Mouse (Mus musculus) intestine, embryonic 16.5 days (tissue): ENCODE results near the gene Gm10203. TPM values are rescaled to one million over a fixed set of nuclear protein-coding genes. Genes with fewer than 3 reads are reported as not detected.
"Not testable (repeated sequence)": the region's sequence is repeated elsewhere in the genome, so short reads cannot be mapped to it uniquely, and the experiment has no call there.

ENCODE experiments used
- ATAC-seq: fragments of 200-750 bp; cut with Nextera tagmentation; 2 replicates; pipeline ENCODE4 v1.8.0; 2017; ENCODE audit warnings: moderate TSS enrichment, moderate library complexity
- H3K27ac ChIP-seq: fragments of 300-500 bp; sonication (generic); 2 replicates; pipeline ENCODE4 v1.5.1; 2014; ENCODE audit warnings: mild to moderate bottlenecking, low read length
- H3K27me3 ChIP-seq: fragments of 300-500 bp; sonication (generic); replicated peaks from 2 replicates; pipeline ENCODE4 v1.6.1; 2014; ENCODE audit warnings: low read length, control low read depth, mixed read lengths; ENCODE audit not compliant: control insufficient read depth, insufficient read depth
- H3K36me3 ChIP-seq: fragments of 300-500 bp; sonication (generic); 2 replicates; pipeline ENCODE4 v1.6.1; 2014; ENCODE audit warnings: low read length, control low read depth; ENCODE audit not compliant: control insufficient read depth, insufficient read depth
- H3K4me1 ChIP-seq: fragments of 300-500 bp; sonication (generic); 2 replicates; pipeline ENCODE4 v1.6.1; 2014; ENCODE audit warnings: low read length, control low read depth, mixed read lengths; ENCODE audit not compliant: control insufficient read depth, insufficient read depth
- H3K4me2 ChIP-seq: fragments of 300-500 bp; sonication (generic); 2 replicates; pipeline ENCODE4 v1.6.1; 2014; ENCODE audit warnings: low read depth, low read length, control low read depth
- H3K4me3 ChIP-seq: fragments of 300-500 bp; sonication (generic); 2 replicates; pipeline ENCODE4 v1.5.1; 2014; ENCODE audit warnings: mild to moderate bottlenecking, low read length
- H3K9ac ChIP-seq: fragments of 300-500 bp; sonication (generic); 2 replicates; pipeline ENCODE4 v1.6.1; 2014; ENCODE audit warnings: low read depth, low read length
- H3K9me3 ChIP-seq: fragments of 300-500 bp; sonication (generic); 2 replicates; pipeline ENCODE4 v1.6.1; 2016; ENCODE audit warnings: low read length, control low read depth; ENCODE audit not compliant: control insufficient read depth
- WGBS: fragments of 180-500 bp; shearing (Covaris S2); extraction: QIAGEN DNeasy Blood & Tissue Kit; methylation state at CpG from one replicate; pipeline ENCODE4 v1.1.7; 2014; 5-methylcytosine and 5-hydroxymethylcytosine counted together
- polyA plus RNA-seq: library from polyadenylated mRNA; unstranded; fragments of >200 nt; fragmentation: Nextera tagmentation; extraction: Ambion mirVana; gene quantifications from 2 replicates; pipeline ENCODE4 v1.2.1, GENCODE M21; 2015

Gene Gm10203
- polyA plus RNA-seq, 1 experiment from 2014 or later: not detected

- peaks cover 11% of the 10 kb centered on the region for H3K36me3 ChIP-seq
- H3K27me3 ChIP-seq: no peaks in the 10 kb centered on the region
- no peak overlapping the region for H3K9ac ChIP-seq
- peaks cover 6% of the 10 kb centered on the region for H3K4me1 ChIP-seq
- H3K27ac ChIP-seq: no peak overlapping the region
- H3K9me3 ChIP-seq: no peaks in the 10 kb centered on the region
- no peak overlapping the region for H3K4me2 ChIP-seq
- H3K4me3 ChIP-seq: no peak overlapping the region
- WGBS: 95% methylated on average over 1 of the region's 1 CpGs
- ATAC-seq: no peak
Measured at GRCm38 (mm10) chr6:149145143-149145542, 15.2 kb downstream of the Gm10203 start.

GRCm38 (mm10) chr6:149148436-149149229, 18.7 kb downstream of the Gm10203 start:
- no peaks in the 10 kb centered on the region for H3K27me3 ChIP-seq
- WGBS: 52% methylated on average over 7 of the region's 7 CpGs
- no peak overlapping the region for H3K4me3 ChIP-seq
- no peak overlapping the region for H3K4me2 ChIP-seq
- no peaks in the 10 kb centered on the region for H3K9me3 ChIP-seq
- ATAC-seq: peak; percentile 98
- H3K4me1 ChIP-seq: peaks cover under 1% of the 10 kb centered on the region; the same call in 1 of the 2 replicates
- H3K9ac ChIP-seq: no peak overlapping the region
- H3K27ac ChIP-seq: peak overlapping the region; percentile 75; the same call in 1 of the 2 replicates
- peaks cover 15% of the 10 kb centered on the region for H3K36me3 ChIP-seq

GRCm38 (mm10) chr6:149152119-149152518, 22.1 kb downstream of the Gm10203 start:
- 86% methylated on average over 2 of the region's 2 CpGs for WGBS
- Histone ChIP-seq H3K4me1 (peaks cover 14% of the 10 kb centered on the region), H3K4me3 (no peak overlapping the region), H3K27me3 (no peaks in the 10 kb centered on the region), H3K9ac (no peak overlapping the region), H3K36me3 (peaks cover 8% of the 10 kb centered on the region; the same call in 1 of the 2 replicates), H3K4me2 (no peak overlapping the region), H3K9me3 (no peaks in the 10 kb centered on the region), H3K27ac (no peak overlapping the region)
- no peak for ATAC-seq

DNA sequence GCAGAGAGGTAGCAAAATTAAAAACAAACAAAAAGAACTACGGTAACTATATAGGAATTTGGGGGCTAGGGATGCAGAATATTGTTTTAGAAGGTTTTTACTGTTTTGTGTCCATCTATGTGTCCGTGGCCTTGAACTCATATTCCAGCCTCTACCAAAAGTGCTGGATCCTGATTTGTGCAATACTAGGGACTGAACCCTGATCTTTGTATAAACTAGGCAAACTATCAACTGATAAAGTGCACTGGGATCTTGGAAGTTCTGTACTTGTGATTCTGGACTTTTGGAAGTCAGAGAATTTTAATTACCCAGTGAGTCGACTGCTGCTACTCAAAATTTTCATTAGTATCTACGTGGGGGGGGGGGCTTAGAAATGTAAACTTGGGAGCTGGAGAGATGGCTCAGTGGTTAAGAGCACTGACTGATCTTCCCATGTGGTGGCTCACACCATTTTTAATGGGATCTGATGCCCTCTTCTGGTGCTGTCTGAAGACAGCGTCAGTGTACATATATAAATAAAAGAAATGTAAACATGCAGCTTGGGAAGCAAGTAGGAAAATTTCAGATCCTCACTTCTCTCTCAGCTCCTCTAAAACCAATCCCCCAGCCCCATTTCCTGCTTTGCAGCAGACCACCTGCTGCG, 23.6 kb downstream of the Gm10203 start:
- ATAC-seq: no peak
- 37% methylated on average over 6 of the region's 6 CpGs for WGBS
- Histone ChIP-seq H3K36me3 (peaks cover 5% of the 10 kb centered on the region; the same call in 1 of the 2 replicates), H3K9ac (no peak overlapping the region), H3K4me3 (no peak overlapping the region), H3K4me2 (no peak overlapping the region), H3K27ac (peak overlapping the region; percentile 14; the same call in 1 of the 2 replicates), H3K9me3 (no peaks in the 10 kb centered on the region), H3K4me1 (peaks cover 14% of the 10 kb centered on the region), H3K27me3 (no peaks in the 10 kb centered on the region)

DNA sequence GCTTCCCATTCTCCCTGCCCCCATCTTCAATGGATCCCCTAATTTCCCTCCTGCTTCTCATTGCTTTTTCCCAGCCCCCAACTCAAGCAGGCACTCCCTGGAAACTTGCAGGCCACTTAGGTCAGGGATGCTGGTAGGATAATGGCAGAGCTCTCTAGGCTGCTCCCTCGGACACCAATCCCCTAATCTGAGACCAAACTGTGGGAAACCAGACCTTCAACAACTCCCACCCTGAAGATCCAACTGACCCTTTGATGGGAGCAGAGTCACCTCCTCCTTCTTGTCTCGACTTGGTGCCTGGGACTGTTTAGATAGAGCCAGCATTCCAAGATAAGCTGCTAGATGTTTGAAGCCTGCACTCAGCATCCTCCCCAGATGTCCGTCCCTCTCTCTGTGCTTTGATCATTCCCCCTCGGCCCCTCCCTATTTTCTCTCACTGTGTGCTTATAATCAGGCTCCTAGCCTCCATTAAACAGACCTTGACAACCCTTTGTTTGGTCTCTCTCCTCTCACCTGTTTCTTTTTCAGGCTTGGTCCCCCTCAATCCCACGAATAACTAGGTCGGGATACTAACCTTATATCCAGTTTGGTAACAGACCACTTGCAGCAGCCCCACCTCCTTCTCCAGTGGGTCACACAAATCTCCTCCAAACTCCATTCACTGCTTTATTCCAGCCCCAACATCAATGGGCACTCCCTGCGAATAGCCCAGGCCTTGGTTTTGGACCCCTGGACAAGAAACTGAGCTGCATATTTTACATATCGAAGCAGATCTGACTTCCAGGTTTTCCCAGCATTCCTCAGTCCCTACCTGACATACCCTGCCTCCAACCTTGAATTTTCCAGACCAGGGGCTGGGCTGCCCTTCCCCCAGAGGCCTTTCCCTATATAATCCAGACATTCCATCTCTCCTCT, 24.4 kb downstream of the Gm10203 start:
- H3K36me3 ChIP-seq: peaks cover 5% of the 10 kb centered on the region; the same call in 1 of the 2 replicates
- ATAC-seq: peak; percentile 19; the same call in 1 of the 2 replicates
- peak overlapping the region; percentile 59 for H3K27ac ChIP-seq
- no peak overlapping the region for H3K4me2 ChIP-seq
- H3K4me1 ChIP-seq: peaks cover 14% of the 10 kb centered on the region
- H3K27me3 ChIP-seq: no peaks in the 10 kb centered on the region
- H3K4me3 ChIP-seq: no peak overlapping the region
- H3K9me3 ChIP-seq: no peaks in the 10 kb centered on the region
- 20% methylated on average over 8 of the region's 8 CpGs for WGBS
- H3K9ac ChIP-seq: no peak overlapping the region

DNA sequence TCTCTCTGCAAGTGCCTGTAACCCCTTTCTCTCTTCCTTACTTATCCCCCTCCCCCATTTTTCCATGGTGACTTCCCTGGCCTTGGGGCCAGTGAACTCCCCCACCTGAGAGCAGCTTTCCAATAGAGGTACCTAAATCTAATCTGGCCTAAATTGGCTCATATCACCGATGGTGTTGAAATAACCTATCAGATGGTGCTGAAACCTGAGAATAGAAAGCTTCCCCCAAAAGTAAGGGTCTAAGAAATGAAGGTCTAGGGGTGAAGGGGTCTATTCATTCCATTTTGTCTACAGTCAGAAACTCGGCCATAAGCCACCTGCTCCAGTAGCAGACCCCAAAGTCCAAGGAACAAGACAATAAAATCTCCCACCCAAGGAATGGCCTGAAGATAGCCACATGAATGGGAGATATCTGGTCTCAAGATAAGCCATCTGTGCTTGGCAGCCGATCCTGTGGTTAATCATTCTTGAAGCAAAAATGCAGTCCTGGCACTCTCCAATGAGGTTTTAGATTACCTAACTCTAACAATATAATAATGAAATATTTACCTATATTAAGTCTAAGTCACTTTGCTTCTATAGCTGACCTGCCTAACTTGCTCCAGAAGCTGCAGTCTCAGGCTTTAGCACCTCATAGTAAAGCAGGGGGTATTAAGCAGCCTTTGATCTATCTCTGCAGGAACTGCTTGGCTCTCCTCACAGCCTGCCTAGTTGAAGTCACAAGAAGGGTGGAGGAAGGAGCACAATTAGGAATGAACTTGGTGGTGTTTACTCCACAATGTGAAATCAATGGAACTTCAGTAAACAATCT, 25.3 kb downstream of the Gm10203 start:
- Histone ChIP-seq H3K4me3 (no peak overlapping the region), H3K9me3 (no peaks in the 10 kb centered on the region), H3K4me1 (peaks cover 14% of the 10 kb centered on the region), H3K27ac (peak overlapping the region; percentile 59), H3K27me3 (no peaks in the 10 kb centered on the region), H3K4me2 (no peak overlapping the region), H3K9ac (no peak overlapping the region), H3K36me3 (peaks cover 5% of the 10 kb centered on the region; the same call in 1 of the 2 replicates)
- WGBS: 37% methylated on average over 3 of the region's 3 CpGs
- peak; percentile 83 for ATAC-seq

DNA sequence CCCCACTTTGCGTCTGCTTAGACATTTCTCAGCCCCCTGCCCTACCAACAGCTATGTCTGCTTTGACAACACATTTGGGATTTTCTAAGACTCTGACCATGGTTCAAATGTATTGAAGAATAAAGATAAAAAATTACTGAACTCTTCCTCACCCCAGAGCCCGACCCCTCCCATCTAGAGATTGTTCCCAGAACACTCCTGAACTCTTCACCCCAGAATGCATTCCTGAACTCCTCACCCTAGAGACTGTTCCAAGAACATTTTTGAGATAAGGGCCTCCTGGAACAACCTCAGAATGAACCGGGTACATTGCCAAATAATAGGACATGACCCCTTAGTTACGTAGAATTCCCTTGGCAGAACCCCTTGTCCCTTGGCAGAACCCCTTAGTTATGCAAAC, 37.1 kb downstream of the Gm10203 start:
- H3K4me3 ChIP-seq, H3K36me3 ChIP-seq, H3K4me2 ChIP-seq, ATAC-seq, H3K9ac ChIP-seq, H3K27me3 ChIP-seq, H3K9me3 ChIP-seq, H3K4me1 ChIP-seq, H3K27ac ChIP-seq: not testable (repeated sequence)
- 70% methylated on average over 3 of the region's 4 CpGs for WGBS

GRCm38 (mm10) chr6:149167672-149168071, 37.7 kb downstream of the Gm10203 start:
- Histone ChIP-seq H3K27me3 (no peaks in the 10 kb centered on the region), H3K27ac (no peak overlapping the region), H3K9me3 (no peaks in the 10 kb centered on the region), H3K4me3 (no peak overlapping the region), H3K36me3 (peaks cover 3% of the 10 kb centered on the region), H3K4me1 (no peaks in the 10 kb centered on the region), H3K4me2 (no peak overlapping the region), H3K9ac (no peak overlapping the region)
- ATAC-seq: no peak
- 97% methylated on average over 1 of the region's 1 CpGs for WGBS
